Mouse (Mus musculus) A20 (cell line): ENCODE measurements around the gene Kif16b.

Source experiments
- DNase-seq: peaks from one replicate; pipeline ENCODE4 v3.0.0-alpha.2; 2011; ENCODE audit warnings: low read depth, low spot score

Gene Kif16b

DNA sequence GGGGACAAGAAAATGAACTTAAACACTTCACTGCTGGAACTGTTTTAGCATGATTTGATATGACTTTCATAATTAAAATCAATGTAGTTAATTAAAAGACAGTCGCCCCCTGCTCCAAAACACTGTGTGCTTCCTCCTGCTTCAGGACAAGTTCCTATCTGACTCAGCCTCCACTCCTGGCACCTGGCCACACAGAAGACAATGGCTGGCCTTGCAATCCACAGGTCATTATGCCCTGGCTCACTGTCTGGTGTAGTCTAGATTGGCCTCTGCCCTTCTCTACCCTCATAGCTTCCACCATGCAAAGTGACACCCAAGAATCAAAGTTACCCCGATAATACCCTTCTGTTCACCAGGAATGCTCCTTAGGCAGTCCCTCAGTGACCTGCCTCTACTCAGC is 26.8 kb downstream of the Kif16b start:
- DNase-seq, result no peak

DNA sequence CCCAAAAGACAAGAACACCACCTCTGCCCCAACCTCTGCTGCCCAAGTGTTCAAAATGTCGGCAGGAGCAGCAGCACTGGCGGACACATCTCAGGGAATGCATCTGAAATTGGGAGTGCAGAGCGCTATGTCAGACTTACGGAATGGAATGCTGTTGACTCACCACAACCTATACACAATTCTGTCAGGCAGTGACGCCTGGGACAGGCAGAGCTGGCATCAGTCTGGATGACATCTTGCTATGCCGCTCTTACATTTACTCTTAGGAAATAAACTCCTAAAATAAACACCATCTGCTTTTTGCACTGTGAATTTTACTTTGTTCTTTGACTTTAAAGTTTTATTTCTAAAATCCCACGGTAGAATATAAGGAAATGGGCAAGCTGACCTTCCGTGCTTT is 31.3 kb downstream of the Kif16b start:
- no peak for DNase-seq

DNA sequence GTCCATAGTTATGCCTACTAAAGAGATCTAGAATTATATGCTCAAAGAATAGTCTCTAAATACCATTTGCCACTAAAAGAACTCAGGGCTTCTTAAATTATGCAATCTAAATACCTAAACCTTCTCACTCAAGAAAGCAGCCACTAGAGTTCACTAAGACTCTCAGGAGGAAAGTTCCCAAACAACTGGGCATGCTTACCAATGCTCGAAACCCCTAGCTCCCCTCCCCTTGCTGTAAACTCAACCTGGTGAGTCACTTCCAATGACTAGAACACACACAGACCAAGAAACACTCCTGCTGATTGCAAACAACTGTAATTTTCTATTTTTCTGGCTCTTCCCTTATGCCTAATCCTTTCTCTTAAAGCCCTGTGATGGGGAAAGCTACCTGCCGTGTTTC is 33.9 kb downstream of the Kif16b start:
- no peak for DNase-seq

DNA sequence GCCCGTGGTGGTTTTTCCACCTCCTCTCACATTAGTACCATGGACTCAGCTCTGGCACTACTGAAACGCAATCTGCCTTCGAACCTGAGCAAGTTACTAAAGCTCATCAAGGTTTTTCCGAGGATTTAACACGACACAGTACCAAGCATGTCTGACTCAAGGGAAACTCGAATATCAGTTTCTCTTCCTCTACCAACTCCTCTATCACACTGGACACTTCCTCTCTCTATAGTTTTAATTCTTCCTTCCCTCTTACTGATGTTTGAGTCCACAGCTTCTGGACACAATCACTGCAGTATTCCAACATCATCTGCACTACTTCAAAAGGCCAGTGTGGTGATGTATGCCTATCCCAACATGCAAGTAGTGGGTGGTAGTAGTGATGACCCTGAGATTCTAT is 40.3 kb downstream of the Kif16b start:
- DNase-seq, result peak; percentile 36

DNA sequence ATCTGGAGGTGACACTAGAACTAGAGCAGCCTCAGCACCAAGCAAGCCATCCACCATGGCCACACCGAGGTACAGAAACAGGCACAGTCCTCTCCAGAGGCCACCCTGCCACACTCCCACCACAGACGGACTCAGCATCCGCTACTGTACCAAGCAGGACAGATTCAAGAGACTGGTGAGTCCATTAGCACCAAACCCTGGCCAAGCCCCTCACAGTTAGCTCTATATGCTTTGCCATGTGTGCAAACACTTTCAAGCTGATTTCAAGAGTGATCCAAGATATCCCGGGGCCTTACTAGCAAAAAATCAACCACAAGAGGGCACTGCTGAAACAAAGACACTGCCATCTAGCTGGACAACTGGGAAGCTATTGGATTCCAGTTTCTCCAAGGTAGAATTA is 41.9 kb downstream of the Kif16b start:
- DNase-seq, result peak; percentile 36

DNA sequence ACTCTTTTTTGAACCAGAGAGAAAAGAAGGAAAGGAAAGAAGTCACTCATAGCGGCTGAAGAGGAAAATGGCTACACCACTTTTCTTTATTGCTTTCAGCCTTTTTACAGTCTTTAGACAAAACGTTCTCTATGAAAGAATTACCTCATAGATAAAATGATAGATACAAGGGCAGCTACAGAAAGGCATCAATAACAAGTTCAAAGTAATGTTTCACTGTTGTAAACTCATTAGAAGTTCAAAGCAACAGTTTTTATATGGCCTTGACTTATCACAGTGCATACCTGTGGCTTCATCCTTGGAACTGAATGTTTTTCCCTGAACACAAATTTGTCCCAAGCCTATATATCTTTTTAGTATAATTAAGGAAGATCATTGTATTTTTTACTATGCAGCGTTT is 62.6 kb downstream of the Kif16b start:
- no peak for DNase-seq

- no peak for DNase-seq
These were observed 63.2 kb downstream of the Kif16b start for GRCm38 (mm10) chr2:142838118-142838517.

DNA sequence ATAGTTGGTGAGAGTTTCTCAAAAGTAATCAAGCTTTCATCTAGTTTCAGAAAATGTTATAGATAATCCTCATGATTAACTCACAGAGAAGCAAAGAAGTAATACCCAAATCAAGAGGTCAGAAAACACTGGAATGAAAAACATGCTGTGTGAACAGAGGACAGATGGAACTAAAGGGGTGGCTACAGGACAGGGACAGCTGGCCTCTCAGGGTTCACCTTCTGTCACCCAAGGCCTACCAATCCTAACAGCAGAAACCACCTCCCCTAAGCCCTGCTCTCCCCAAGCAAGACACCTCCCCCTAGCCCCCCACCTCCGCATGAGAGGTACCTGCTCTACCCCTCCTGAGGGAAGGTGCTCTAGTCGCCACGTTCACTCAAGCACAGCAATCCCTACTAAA is 66.6 kb downstream of the Kif16b start:
- DNase-seq, result no peak

DNA sequence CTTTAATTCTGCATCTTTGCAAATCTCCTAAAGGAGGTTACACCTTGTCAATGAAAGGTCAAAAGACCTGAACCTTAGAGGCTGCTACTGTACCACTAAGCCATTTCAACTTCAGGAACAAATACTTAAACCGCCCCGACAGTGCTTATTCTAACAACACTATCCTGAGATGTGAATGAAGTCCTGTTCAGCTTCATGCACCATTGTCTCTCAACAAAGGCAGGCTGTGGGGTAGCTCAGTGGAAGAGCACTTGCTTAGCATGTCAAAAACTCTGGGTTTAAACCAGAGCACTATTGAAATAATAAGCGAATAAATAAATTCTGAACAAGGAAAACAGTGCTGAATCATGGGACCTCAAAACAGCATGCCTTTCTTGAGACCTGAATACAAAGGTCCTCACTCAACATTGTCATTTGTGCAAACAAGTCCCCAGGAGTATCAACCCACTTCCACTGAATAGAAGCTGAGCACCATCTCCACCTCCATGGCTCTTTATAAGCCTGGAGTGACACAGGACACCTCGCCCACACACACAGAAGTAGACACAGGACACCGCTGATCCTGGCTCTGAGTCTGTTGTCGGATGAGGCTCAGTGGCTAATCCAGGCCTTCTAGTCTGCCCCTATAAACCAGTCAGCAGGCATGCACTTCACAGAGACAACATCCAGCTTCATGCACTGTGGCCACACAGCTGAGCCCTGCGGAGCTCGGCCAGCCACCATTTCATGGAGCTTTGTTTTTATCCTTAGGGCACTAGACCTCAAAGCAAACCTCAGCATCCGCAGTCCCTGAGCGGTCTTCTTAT is 68.5 kb downstream of the Kif16b start:
- DNase-seq, result no peak

DNA sequence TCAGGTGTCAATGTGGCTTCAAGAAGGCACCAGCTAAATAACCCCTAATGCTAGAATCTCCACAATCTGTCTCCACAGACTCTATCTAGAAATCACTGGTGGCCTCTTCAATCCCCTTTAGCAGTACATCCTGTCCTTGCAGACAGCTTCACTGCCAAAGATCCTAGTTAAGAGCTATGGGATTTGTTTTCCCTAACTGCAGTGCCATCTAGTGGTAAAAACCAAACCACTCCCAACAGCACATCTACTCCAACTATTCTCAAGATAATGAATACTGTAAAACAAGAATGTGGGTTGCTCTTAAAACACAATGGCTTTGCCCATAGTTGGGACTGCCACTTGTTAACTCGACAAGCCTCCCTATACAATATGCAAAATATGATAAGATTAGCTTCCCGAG is 88.3 kb downstream of the Kif16b start:
- DNase-seq, result peak; percentile 52

DNA sequence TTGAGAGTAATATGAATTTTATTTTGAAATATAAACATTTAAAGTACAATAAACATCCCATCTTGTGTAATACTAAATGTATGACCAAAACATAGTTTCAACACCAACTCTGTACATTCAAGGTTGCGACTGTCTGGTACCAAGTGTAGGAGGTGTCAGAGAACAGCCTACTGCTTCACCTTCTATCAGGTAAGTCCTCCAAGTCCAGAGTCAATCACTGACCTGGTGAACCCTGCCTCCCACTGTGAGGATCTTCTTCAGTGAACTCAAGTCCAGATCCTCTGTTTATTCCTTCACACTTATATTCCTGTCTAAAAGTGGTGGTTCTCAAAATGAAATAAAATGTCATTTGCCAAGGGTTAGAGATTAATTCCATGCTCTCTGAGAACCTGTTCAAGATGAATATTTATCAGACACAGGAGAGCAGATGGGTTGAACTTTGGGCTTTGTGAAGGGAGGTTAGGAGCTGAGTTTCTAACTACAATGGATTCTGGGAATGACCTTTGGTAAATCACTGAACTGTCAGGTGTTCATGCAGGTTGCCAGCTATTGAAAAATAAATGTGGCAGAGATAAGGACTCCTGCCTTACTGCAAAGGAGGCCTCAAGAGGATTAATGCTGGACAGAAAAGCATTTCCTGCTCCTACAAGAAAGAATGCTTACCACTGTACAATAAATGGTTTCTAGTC is 97.4 kb downstream of the Kif16b start:
- no peak for DNase-seq

DNA sequence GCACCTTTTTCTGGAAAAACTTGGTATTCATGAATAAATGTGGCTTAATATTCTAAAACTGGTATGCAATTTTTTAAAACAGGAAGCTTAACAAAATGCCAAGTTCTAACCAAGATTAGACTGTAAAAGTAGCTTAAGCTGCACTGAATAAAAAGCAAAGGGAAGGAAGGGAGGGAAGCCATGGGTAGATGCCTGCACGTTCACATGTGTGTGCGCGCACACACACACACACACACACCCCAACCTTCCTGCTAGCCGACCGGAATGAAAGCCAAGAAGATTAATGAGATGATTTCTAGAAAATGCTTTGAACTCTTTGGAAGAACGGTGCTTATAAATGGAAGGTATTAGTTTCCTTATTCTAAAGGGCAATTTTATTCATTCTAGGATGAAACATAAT is 104.0 kb downstream of the Kif16b start:
- DNase-seq, result no peak

DNA sequence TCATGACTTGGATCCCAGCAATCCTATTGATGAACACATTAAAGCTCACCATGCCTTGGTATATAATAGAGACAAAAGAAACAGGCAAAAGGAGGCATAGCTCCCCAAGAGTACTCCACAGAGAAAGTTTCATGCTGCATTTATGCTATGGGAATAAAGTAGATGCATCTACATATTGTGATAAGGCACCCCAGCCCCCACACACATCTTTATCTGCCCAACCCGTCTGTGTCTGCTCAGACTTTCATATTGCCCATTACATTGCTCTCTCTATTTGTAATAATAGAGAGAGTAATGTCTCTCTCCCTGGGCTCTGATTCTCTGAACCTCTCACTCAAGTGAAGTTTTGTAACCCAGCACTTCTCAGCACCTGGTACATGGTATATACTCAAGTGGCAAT is 126.0 kb downstream of the Kif16b start:
- no peak for DNase-seq

GRCm38 (mm10) chr2:142774752-142775151 is 126.6 kb downstream of the Kif16b start:
- DNase-seq, result no peak

DNA sequence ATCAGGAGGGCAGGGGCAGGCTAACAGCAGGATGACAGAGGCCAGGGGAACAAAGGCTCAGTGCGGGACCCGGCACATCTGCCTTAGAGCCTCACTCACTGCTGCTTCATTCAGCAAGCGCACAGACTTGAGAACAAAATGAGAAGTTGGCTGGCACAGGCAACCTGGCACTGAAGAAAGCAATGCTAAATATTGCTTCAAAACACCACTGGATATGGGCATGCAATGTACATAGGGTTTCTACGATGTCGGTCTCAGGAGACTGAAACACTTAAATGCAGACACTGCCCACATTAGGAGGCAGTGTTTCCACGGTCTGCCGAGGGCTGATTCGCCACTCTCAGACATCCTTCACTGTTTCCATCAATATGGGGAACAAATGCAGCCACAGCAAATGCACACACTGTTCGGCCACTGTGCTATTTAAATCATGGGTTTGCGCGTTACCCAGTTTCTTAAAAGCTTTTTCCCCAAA is 131.6 kb downstream of the Kif16b start:
- no peak for DNase-seq

GRCm38 (mm10) chr2:142764276-142764675 is 137.1 kb downstream of the Kif16b start:
- no peak for DNase-seq

DNA sequence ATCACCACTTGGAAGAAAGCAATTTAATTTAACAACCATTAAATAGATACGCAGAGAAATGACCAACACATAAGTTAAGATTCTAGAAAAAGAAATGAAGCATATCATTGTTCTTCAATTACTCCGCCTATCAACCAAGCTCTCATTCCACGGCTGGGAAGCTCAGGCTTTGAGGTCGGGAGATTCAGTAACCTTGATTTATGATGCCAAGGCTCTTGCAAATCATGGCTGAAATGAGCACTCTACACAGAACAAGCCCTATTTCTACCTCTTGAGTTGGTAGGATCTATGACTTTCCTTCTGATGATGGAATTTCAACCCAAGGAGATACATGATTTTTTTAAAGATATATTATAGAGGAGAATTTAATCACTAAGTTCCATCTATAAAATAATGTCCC is 140.5 kb downstream of the Kif16b start:
- no peak for DNase-seq

DNA sequence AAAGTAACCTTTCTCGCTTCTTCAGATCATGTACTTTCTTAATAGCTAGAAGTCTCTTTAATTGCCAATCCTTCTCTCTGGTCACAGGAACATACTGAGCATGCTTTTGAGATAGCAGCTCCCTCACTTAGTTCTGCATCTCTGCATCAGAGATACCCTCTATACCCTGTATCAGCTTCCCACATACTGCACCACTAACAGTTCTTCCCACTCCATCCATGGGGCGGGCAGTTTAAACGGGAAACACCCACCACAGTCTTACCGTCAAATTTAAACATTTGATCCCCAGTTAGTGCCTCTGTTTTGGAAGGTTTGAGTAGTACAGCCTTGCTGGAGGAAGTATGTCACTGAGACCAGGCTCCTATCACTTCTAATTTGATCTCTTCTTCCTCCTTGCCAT is 142.1 kb downstream of the Kif16b start:
- DNase-seq, result no peak

- no peak for DNase-seq
These were observed 143.1 kb downstream of the Kif16b start for GRCm38 (mm10) chr2:142758091-142758765.

DNA sequence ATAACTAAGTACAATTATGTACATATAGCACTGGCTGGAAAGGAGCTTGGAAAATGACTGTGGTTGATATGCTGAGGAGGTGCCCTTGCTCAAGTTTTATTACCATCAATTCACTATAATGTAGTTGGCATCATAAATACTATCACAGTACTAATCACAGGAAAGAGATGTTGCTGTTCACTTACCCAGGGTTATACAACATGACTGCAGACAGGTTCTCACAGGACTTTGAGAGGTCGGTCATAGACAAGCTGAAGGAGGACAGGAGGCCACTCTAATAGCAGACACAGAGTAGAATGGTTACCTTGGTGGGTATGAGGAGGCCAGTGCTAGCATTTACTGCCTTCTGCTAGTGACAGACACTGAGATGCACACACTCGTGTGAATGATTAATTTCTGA is 162.0 kb downstream of the Kif16b start:
- DNase-seq, result no peak

DNA sequence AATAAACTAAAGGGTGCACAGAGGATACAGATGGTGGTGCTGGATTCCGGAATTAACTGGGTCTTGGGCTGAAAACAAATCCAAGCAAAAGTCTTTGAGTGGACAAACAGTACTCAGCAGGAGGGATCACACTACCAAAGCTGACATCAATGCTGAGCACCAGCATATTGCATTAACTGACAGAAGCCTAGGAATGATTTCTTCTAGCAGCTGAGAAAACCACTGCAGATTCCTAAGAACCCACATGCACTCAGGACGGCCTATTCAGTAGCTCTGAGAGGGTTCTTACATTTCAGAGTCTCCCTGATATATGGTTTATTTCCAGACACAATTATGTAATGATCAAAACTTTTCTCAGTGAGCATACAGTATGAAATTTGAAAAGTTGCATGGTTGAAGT is 162.8 kb downstream of the Kif16b start:
- DNase-seq, result no peak

GRCm38 (mm10) chr2:142735691-142736090 is 165.6 kb downstream of the Kif16b start:
- DNase-seq, result no peak

GRCm38 (mm10) chr2:142734046-142734445 is 167.3 kb downstream of the Kif16b start:
- no peak for DNase-seq
